Mouse (Mus musculus): ENCODE results near the gene Slc5a1. TPM values are rescaled to one million over a fixed set of nuclear protein-coding genes. Genes with fewer than 3 reads are reported as not detected.

The Slc5a1 gene
- not detected in 2 replicates for polyA plus RNA-seq (2012; rRNA removed)

GRCm38 (mm10) chr5:33104025-33104481 is at the start of gene Slc5a1:
TSS of gene Slc5a1 (plus strand) at chr5:33104219.

Other genes with a start within 250 kb of the Slc5a1 start
- gene Prr14l, start 250.0 kb upstream of the Slc5a1 start, polyA plus RNA-seq (2012; rRNA removed) = 5.4 and 5.7 TPM in 2 replicates
- gene Depdc5, start 240.5 kb upstream of the Slc5a1 start, polyA plus RNA-seq (2012; rRNA removed) = 7.8 and 8.5 TPM in 2 replicates
- gene Ywhah, start 85.4 kb upstream of the Slc5a1 start, polyA plus RNA-seq (2012; rRNA removed) = 118 and 140 TPM in 2 replicates
- 6.2 and 7.2 TPM in 2 replicates for gene Spon2, start 114.2 kb downstream of the Slc5a1 start, polyA plus RNA-seq (2012; rRNA removed)
- 96.7 and 100 TPM in 2 replicates for gene Ctbp1, start 170.8 kb downstream of the Slc5a1 start, polyA plus RNA-seq (2012; rRNA removed)
- gene Maea, start 231.3 kb downstream of the Slc5a1 start, polyA plus RNA-seq (2012; rRNA removed) = 43.7 and 48.4 TPM in 2 replicates